Mouse (Mus musculus): ENCODE data around the gene Cd93.

Cd93 gene

GRCm38 (mm10) chr2:148402227-148402626 lies 41.1 kb downstream of the Cd93 start:
- no peak for DNase-seq (ENCODE audit: low read depth, low spot score)

GRCm38 (mm10) chr2:148398901-148399685 lies 44.3 kb downstream of the Cd93 start:
- no peak for DNase-seq (ENCODE audit: low read depth, low spot score)

GRCm38 (mm10) chr2:148397784-148398100 lies 45.6 kb downstream of the Cd93 start:
- no peak for DNase-seq (ENCODE audit: low read depth, low spot score)

- DNase-seq (ENCODE audit: low read depth, low spot score) = no peak
These were observed 46.2 kb downstream of the Cd93 start for GRCm38 (mm10) chr2:148397015-148397783.

- DNase-seq (ENCODE audit: low read depth, low spot score) = no peak
These were observed 47.2 kb downstream of the Cd93 start for GRCm38 (mm10) chr2:148396209-148396608.

GRCm38 (mm10) chr2:148395131-148396051 lies 48.0 kb downstream of the Cd93 start, which contains the start of gene Sstr4:
Gene Sstr4, plus strand, starts transcription at chr2:148395344.
- DNase-seq (ENCODE audit: low read depth, low spot score) = no peak

GRCm38 (mm10) chr2:148393846-148394245 lies 49.5 kb downstream of the Cd93 start:
- no peak for DNase-seq (ENCODE audit: low read depth, low spot score)

GRCm38 (mm10) chr2:148393149-148393548 lies 50.2 kb downstream of the Cd93 start:
- DNase-seq (ENCODE audit: low read depth, low spot score) = no peak

- DNase-seq (ENCODE audit: low read depth, low spot score) = no peak
These were observed 55.4 kb downstream of the Cd93 start for GRCm38 (mm10) chr2:148387652-148388581.

GRCm38 (mm10) chr2:148386927-148387326 lies 56.4 kb downstream of the Cd93 start:
- no peak for DNase-seq (ENCODE audit: low read depth, low spot score)
